Mouse (Mus musculus) A20 (cell line): ENCODE results near the gene Tbl3.
A peak's percentile ranks its signal among the peaks of the same experiment; 100 is the strongest.
"Not testable (repeated sequence)": the region's sequence is repeated elsewhere in the genome, so short reads cannot be mapped to it uniquely, and the experiment has no call there.

Experiments used
- DNase-seq: peaks from one replicate; pipeline ENCODE4 v3.0.0-alpha.2; 2011; ENCODE audit warnings: low read depth, low spot score

Tbl3 gene

GRCm38 (mm10) chr17:24696011-24696697 lies 11.3 kb downstream of the Tbl3 start, which contains the start of the genes Gfer and Noxo1:
Gfer (minus strand) TSS chr17:24696156.
Noxo1 (plus strand) TSS chr17:24696234.
- DNase-seq, result peak; percentile 89

- DNase-seq, result no peak
These were observed 12.0 kb downstream of the Tbl3 start for GRCm38 (mm10) chr17:24695326-24696010.

GRCm38 (mm10) chr17:24692385-24692784 lies 15.1 kb downstream of the Tbl3 start:
- no peak for DNase-seq

- DNase-seq, result peak; percentile 51
These were observed 18.0 kb downstream of the Tbl3 start, which contains the start of gene Syngr3 for GRCm38 (mm10) chr17:24689251-24690081. Syngr3 (minus strand) TSS chr17:24689955.

- no peak for DNase-seq
These were observed 19.9 kb downstream of the Tbl3 start for GRCm38 (mm10) chr17:24687599-24687998.

GRCm38 (mm10) chr17:24687146-24687595 lies 20.3 kb downstream of the Tbl3 start:
- peak; percentile 40 for DNase-seq

- DNase-seq, result peak; percentile 40
These were observed 20.9 kb downstream of the Tbl3 start for GRCm38 (mm10) chr17:24686514-24686913.

GRCm38 (mm10) chr17:24677500-24678080 lies 29.9 kb downstream of the Tbl3 start:
- no peak for DNase-seq

GRCm38 (mm10) chr17:24676877-24677276 lies 30.6 kb downstream of the Tbl3 start:
- DNase-seq, result no peak

- DNase-seq, result peak; percentile 75
These were observed 31.3 kb downstream of the Tbl3 start for GRCm38 (mm10) chr17:24676187-24676586.

- DNase-seq, result no peak
These were observed 33.2 kb downstream of the Tbl3 start for GRCm38 (mm10) chr17:24674277-24674676.

GRCm38 (mm10) chr17:24672141-24672540 lies 35.3 kb downstream of the Tbl3 start:
- peak; percentile 51 for DNase-seq

GRCm38 (mm10) chr17:24671346-24671745 lies 36.1 kb downstream of the Tbl3 start:
- peak; percentile 41 for DNase-seq

- no peak for DNase-seq
These were observed 37.1 kb downstream of the Tbl3 start for GRCm38 (mm10) chr17:24670246-24670844.

GRCm38 (mm10) chr17:24669545-24670245 lies 37.8 kb downstream of the Tbl3 start, which contains the start of gene Zfp598:
Zfp598 (plus strand) TSS chr17:24669687.
- peak; percentile 94 for DNase-seq

- not testable (repeated sequence) for DNase-seq
These were observed 38.3 kb downstream of the Tbl3 start for GRCm38 (mm10) chr17:24669214-24669544.

- DNase-seq, result peak; percentile 80
These were observed 40.0 kb downstream of the Tbl3 start for GRCm38 (mm10) chr17:24667416-24667815.

GRCm38 (mm10) chr17:24667011-24667410 lies 40.4 kb downstream of the Tbl3 start:
- DNase-seq, result not testable (repeated sequence)

GRCm38 (mm10) chr17:24658017-24658758 lies 49.3 kb downstream of the Tbl3 start, which contains the start of gene Npw:
Npw (minus strand) TSS chr17:24658457.
- DNase-seq, result no peak

GRCm38 (mm10) chr17:24654969-24655368 lies 52.5 kb downstream of the Tbl3 start:
- no peak for DNase-seq
